Mouse (Mus musculus) limb, embryonic 14.5 days (tissue): ENCODE measurements at regions not wholly inside any gene's neighbourhood (a gene's known extent, or its start where the extent isn't known, plus 50 kb on each side); places are given as distances from the start of the nearest gene placed in this dataset.
A peak's percentile ranks its signal among the peaks of the same experiment; 100 is the strongest.

Experiments
- ATAC-seq: fragments of 200-750 bp; cut with Nextera tagmentation; 2 replicates; pipeline ENCODE4 v1.8.0; 2017; ENCODE audit warnings: low read depth, moderate number of reproducible peaks, moderate TSS enrichment; ENCODE audit not compliant: low FRiP score
- DNase-seq: peaks from one replicate; pipeline ENCODE4 v3.0.0-alpha.2; 2015; ENCODE audit warnings: low spot score
- H3K27ac ChIP-seq: fragments of 300-500 bp; sonication (generic); replicated peaks from 2 replicates; pipeline ENCODE4 v1.5.1; 2014; ENCODE audit warnings: low read depth, mild to moderate bottlenecking, low read length, moderate library complexity, mixed read lengths
- H3K27me3 ChIP-seq: fragments of 300-500 bp; sonication (generic); 2 replicates; pipeline ENCODE4 v1.6.1; 2014; ENCODE audit warnings: low read length, mixed read lengths; ENCODE audit not compliant: control insufficient read depth, insufficient read depth
- H3K36me3 ChIP-seq: fragments of 300-500 bp; sonication (generic); 2 replicates; pipeline ENCODE4 v1.6.1; 2014; ENCODE audit warnings: mild to moderate bottlenecking, low read length, moderate library complexity, mixed read lengths; ENCODE audit not compliant: control insufficient read depth, insufficient read depth
- H3K4me1 ChIP-seq: fragments of 300-500 bp; sonication (generic); 2 replicates; pipeline ENCODE4 v1.6.1; 2014; ENCODE audit warnings: antibody characterized with exemption, low read length, mixed read lengths; ENCODE audit not compliant: control insufficient read depth, insufficient read depth
- H3K4me2 ChIP-seq: fragments of 300-500 bp; sonication (generic); replicated peaks from 2 replicates; pipeline ENCODE4 v1.6.1; 2014; ENCODE audit warnings: low read depth, mild to moderate bottlenecking, low read length, moderate library complexity; ENCODE audit not compliant: severe bottlenecking
- H3K4me3 ChIP-seq: fragments of 300-500 bp; sonication (generic); replicated peaks from 2 replicates; pipeline ENCODE4 v1.5.1; 2014; ENCODE audit warnings: low read length
- H3K9ac ChIP-seq: fragments of 300-500 bp; sonication (generic); 2 replicates; pipeline ENCODE4 v1.6.1; 2014; ENCODE audit warnings: mild to moderate bottlenecking, low read depth, low read length, moderate library complexity; ENCODE audit not compliant: severe bottlenecking
- H3K9me3 ChIP-seq: fragments of 300-500 bp; sonication (generic); 2 replicates; pipeline ENCODE4 v1.6.1; 2016; ENCODE audit warnings: low read length; ENCODE audit not compliant: control insufficient read depth
- POLR2A ChIP-seq: fragments of 200-500 bp; IDR thresholded peaks from 2 replicates; pipeline ENCODE4 v1.8.0; 2012; ENCODE audit warnings: inconsistent platforms, mild to moderate bottlenecking, moderate library complexity, borderline replicate concordance; ENCODE audit not compliant: insufficient read depth, insufficient read length; ENCODE audit errors: extremely low read depth
- WGBS: fragments of 180-500 bp; shearing (Covaris S2); extraction: QIAGEN DNeasy Blood & Tissue Kit; methylation state at CpG from one replicate; pipeline ENCODE4 v1.1.7; 2014; 5-methylcytosine and 5-hydroxymethylcytosine counted together

GRCm38 (mm10) chr13:70313205-70313604, 324.2 kb downstream of the Ice1 start:
- no peak overlapping the region for H3K4me2 ChIP-seq
- no peak overlapping the region for H3K9ac ChIP-seq
- no peaks in the 10 kb centered on the region for H3K4me1 ChIP-seq
- 69% methylated on average over 2 of the region's 2 CpGs for WGBS
- no peak for ATAC-seq
- H3K9me3 ChIP-seq = no peaks in the 10 kb centered on the region
- no peaks in the 10 kb centered on the region for H3K36me3 ChIP-seq
- no peak for TF ChIP-seq POLR2A
- no peak for DNase-seq
- no peak overlapping the region for H3K27ac ChIP-seq
- H3K4me3 ChIP-seq = no peak overlapping the region
- no peaks in the 10 kb centered on the region for H3K27me3 ChIP-seq

DNA sequence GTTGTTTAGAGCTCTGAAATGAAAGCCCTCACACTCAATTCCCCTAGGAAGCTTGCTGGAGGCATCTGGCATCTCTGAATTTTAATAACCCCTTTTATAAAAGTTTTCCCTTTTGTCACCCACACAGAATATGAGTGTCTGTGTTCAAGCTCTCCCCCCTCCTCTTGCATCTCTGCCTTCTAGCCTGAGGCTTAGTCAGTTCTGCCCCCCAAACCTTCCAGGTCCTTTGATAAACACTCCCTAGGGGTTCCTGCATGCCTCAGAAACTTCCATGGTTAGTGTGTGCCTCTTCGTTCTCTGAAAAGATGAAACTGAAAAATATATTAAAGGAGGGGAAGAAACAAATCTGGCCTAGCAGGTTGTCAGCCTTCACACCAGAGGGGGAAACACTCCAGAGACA, 313.9 kb downstream of the Ice1 start:
- 65% methylated on average over 1 of the region's 1 CpGs for WGBS
- no peaks in the 10 kb centered on the region for H3K4me1 ChIP-seq
- no peak for DNase-seq
- H3K4me2 ChIP-seq = no peak overlapping the region
- no peaks in the 10 kb centered on the region for H3K36me3 ChIP-seq
- H3K27me3 ChIP-seq = no peaks in the 10 kb centered on the region
- no peak for ATAC-seq
- no peak overlapping the region for H3K9ac ChIP-seq
- no peak for TF ChIP-seq POLR2A
- H3K9me3 ChIP-seq = no peaks in the 10 kb centered on the region
- no peak overlapping the region for H3K27ac ChIP-seq
- no peak overlapping the region for H3K4me3 ChIP-seq

DNA sequence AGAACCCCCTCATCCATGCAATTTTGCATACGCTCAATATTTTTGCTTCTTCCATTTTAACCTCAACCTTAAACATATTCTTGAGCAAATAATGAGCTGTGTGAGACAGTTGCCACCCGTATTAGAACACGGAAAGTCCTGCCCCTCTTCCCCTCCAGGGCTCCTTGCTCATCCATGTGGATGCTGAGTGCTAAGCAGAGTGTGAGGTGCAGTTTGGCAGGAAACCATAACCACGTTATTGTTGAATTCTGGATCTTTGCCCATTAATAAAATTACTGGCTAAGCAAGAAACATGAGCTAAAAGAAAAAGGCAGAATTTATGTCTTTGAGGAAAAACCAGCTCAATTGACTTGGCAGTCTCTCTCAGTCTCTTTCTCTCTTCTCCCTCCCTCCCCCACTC, 301.4 kb downstream of the Ice1 start:
- peak; percentile 87 for DNase-seq
- 34% methylated on average over 4 of the region's 4 CpGs for WGBS

GRCm38 (mm10) chr13:70340437-70340836, 297.0 kb downstream of the Ice1 start:
- H3K4me1 ChIP-seq = peaks cover 16% of the 10 kb centered on the region
- TF ChIP-seq POLR2A = no peak
- no peaks in the 10 kb centered on the region for H3K9me3 ChIP-seq
- no peak overlapping the region for H3K27ac ChIP-seq
- ATAC-seq = no peak
- H3K27me3 ChIP-seq = no peaks in the 10 kb centered on the region
- no peak overlapping the region for H3K9ac ChIP-seq
- no peak overlapping the region for H3K4me2 ChIP-seq
- H3K4me3 ChIP-seq = no peak overlapping the region
- WGBS = 56% methylated on average over 3 of the region's 3 CpGs
- DNase-seq = no peak
- H3K36me3 ChIP-seq = no peaks in the 10 kb centered on the region

More for the DNA sequence above, 301.4 kb downstream of the Ice1 start:
- no peaks in the 10 kb centered on the region for H3K9me3 ChIP-seq
- H3K4me2 ChIP-seq = no peak overlapping the region
- no peak overlapping the region for H3K9ac ChIP-seq
- peak; percentile 66; the same call in 1 of the 2 replicates for ATAC-seq
- H3K4me1 ChIP-seq = peaks cover 16% of the 10 kb centered on the region
- TF ChIP-seq POLR2A = no peak
- H3K27me3 ChIP-seq = no peaks in the 10 kb centered on the region
- no peaks in the 10 kb centered on the region for H3K36me3 ChIP-seq
- 0 out of 2 replicates have a peak overlapping the region, but pooled peaks have one; percentile 26 for H3K27ac ChIP-seq
- H3K4me3 ChIP-seq = no peak overlapping the region

DNA sequence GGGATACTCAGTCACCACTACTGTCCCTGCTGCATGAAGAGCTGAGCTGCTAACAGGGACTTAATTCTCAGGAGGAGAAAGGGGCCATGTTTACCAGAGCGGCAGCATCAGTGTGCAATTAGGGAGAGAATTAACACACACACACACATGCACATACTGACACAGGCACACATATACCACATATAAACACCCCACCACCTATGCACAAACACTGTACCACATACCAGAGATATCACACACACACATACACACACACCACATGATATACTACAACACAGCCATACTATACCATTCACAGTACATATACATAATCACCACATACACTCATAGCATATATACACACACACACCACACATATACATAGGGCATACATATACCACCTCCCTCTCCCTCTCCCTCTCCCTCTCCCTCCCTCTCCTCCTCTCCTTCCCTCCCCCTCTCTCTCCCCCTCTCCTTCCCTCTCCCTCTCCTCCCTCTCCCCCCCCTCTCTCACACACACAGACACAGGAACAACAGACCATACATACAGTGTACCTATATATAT, 294.2 kb downstream of the Ice1 start:
- no peaks in the 10 kb centered on the region for H3K4me1 ChIP-seq
- no peak overlapping the region for H3K9ac ChIP-seq
- H3K9me3 ChIP-seq = no peaks in the 10 kb centered on the region
- H3K27ac ChIP-seq = no peak overlapping the region
- no peaks in the 10 kb centered on the region for H3K36me3 ChIP-seq
- ATAC-seq (no peak), DNase-seq (no peak)
- H3K4me3 ChIP-seq = no peak overlapping the region
- no peak for TF ChIP-seq POLR2A
- H3K4me2 ChIP-seq = no peak overlapping the region
- no peaks in the 10 kb centered on the region for H3K27me3 ChIP-seq
- 82% methylated on average over 1 of the region's 1 CpGs for WGBS

DNA sequence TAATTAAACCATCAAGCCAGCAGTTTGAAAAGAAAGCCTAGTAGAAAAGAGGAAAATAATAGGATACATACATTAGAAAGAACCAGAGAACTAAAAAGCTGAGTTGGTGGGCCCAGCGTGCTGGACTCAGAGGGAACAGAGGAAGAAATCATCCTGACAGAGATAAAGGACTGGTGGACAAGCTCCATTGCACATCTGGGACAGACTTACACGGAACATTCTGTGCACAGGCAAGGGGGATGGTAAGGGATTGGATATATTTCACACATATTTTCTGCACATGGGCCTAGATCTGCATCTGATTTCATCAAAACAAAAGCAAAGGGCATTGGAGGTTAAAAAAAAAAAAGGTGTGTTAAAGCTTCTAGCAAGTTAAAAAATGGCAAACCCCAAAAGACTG, 293.5 kb downstream of the Ice1 start:
- ATAC-seq (no peak), DNase-seq (no peak)
- no peaks in the 10 kb centered on the region for H3K9me3 ChIP-seq
- no peak overlapping the region for H3K4me2 ChIP-seq
- WGBS = 63% methylated on average over 2 of the region's 2 CpGs
- H3K9ac ChIP-seq = no peak overlapping the region
- H3K4me3 ChIP-seq = no peak overlapping the region
- no peak overlapping the region for H3K27ac ChIP-seq
- TF ChIP-seq POLR2A = no peak
- no peaks in the 10 kb centered on the region for H3K4me1 ChIP-seq
- no peaks in the 10 kb centered on the region for H3K36me3 ChIP-seq
- no peaks in the 10 kb centered on the region for H3K27me3 ChIP-seq
